Mouse (Mus musculus): Measurements from ENCODE around the gene Ppp4r3a. TPM values are rescaled to one million over a fixed set of nuclear protein-coding genes. Genes with fewer than 3 reads are reported as not detected.

Ppp4r3a gene
- polyA plus RNA-seq, 1 experiment from 2014 or later, result 31.1 TPM

- H3K9ac ChIP-seq (ENCODE audit: low read depth, low read length), result no peak overlapping the region
- WGBS, result 82% methylated on average over 9 of the region's 9 CpGs
- no peak overlapping the region for H3K4me2 ChIP-seq (ENCODE audit: low read length)
- no peak for TF ChIP-seq CTCF (IDR thresholded peaks at IDR 0.05; ENCODE audit: low read depth)
- peaks cover 19% of the 10 kb centered on the region for H3K4me1 ChIP-seq (replicated peaks; ENCODE audit: insufficient read depth, low read length)
- peaks cover 4% of the 10 kb centered on the region; the same call in 1 of the 2 replicates for H3K36me3 ChIP-seq (ENCODE audit: insufficient read depth, low read length)
- ATAC-seq (replicated peaks; ENCODE audit: low FRiP score, low read depth) (no peak), DNase-seq (ENCODE audit: low spot score) (no peak)
- H3K4me3 ChIP-seq (replicated peaks; ENCODE audit: low read depth, low read length), result no peak overlapping the region
- no peaks in the 10 kb centered on the region for H3K27me3 ChIP-seq (ENCODE audit: insufficient read depth, low read length)
- no peaks in the 10 kb centered on the region for H3K9me3 ChIP-seq (replicated peaks; ENCODE audit: low read length)
- no peak overlapping the region for H3K27ac ChIP-seq
Measured at GRCm38 (mm10) chr12:101021484-101022226, 61.8 kb downstream of the Ppp4r3a start.

GRCm38 (mm10) chr12:101020210-101021015 lies 63.1 kb downstream of the Ppp4r3a start:
- no peak for DNase-seq (ENCODE audit: low spot score)
- peak; percentile 24; the same call in 1 of the 2 replicates for TF ChIP-seq CTCF (IDR thresholded peaks at IDR 0.05; ENCODE audit: low read depth)
- Histone ChIP-seq H3K4me3 (replicated peaks; ENCODE audit: low read depth, low read length) (no peak overlapping the region), H3K27ac (no peak overlapping the region), H3K9me3 (replicated peaks; ENCODE audit: low read length) (no peaks in the 10 kb centered on the region), H3K9ac (ENCODE audit: low read depth, low read length) (no peak overlapping the region), H3K36me3 (ENCODE audit: insufficient read depth, low read length) (peaks cover 4% of the 10 kb centered on the region; the same call in 1 of the 2 replicates), H3K4me2 (ENCODE audit: low read length) (no peak overlapping the region), H3K27me3 (ENCODE audit: insufficient read depth, low read length) (no peaks in the 10 kb centered on the region), H3K4me1 (replicated peaks; ENCODE audit: insufficient read depth, low read length) (peaks cover 21% of the 10 kb centered on the region)
- ATAC-seq (replicated peaks; ENCODE audit: low FRiP score, low read depth), result no peak
- 84% methylated on average over 15 of the region's 15 CpGs for WGBS

GRCm38 (mm10) chr12:101019443-101019842 lies 64.1 kb downstream of the Ppp4r3a start:
- H3K27me3 ChIP-seq (ENCODE audit: insufficient read depth, low read length), result no peaks in the 10 kb centered on the region
- H3K9ac ChIP-seq (ENCODE audit: low read depth, low read length), result no peak overlapping the region
- WGBS, result 85% methylated on average over 7 of the region's 7 CpGs
- ATAC-seq (replicated peaks; ENCODE audit: low FRiP score, low read depth) (no peak), DNase-seq (ENCODE audit: low spot score) (no peak)
- peaks cover 28% of the 10 kb centered on the region for H3K4me1 ChIP-seq (replicated peaks; ENCODE audit: insufficient read depth, low read length)
- no peak overlapping the region for H3K4me3 ChIP-seq (replicated peaks; ENCODE audit: low read depth, low read length)
- no peaks in the 10 kb centered on the region for H3K9me3 ChIP-seq (replicated peaks; ENCODE audit: low read length)
- no peak overlapping the region for H3K27ac ChIP-seq
- H3K36me3 ChIP-seq (ENCODE audit: insufficient read depth, low read length), result peaks cover 4% of the 10 kb centered on the region; the same call in 1 of the 2 replicates
- no peak overlapping the region for H3K4me2 ChIP-seq (ENCODE audit: low read length)
- no peak for TF ChIP-seq CTCF (IDR thresholded peaks at IDR 0.05; ENCODE audit: low read depth)

- no peaks in the 10 kb centered on the region for H3K27me3 ChIP-seq (ENCODE audit: insufficient read depth, low read length)
- H3K4me2 ChIP-seq (ENCODE audit: low read length), result no peak overlapping the region
- peaks cover 32% of the 10 kb centered on the region for H3K4me1 ChIP-seq (replicated peaks; ENCODE audit: insufficient read depth, low read length)
- no peak overlapping the region for H3K4me3 ChIP-seq (replicated peaks; ENCODE audit: low read depth, low read length)
- no peak for DNase-seq (ENCODE audit: low spot score)
- H3K9me3 ChIP-seq (replicated peaks; ENCODE audit: low read length), result no peaks in the 10 kb centered on the region
- no peak overlapping the region for H3K9ac ChIP-seq (ENCODE audit: low read depth, low read length)
- TF ChIP-seq CTCF (IDR thresholded peaks at IDR 0.05; ENCODE audit: low read depth), result no peak
- 72% methylated on average over 5 of the region's 5 CpGs for WGBS
- peaks cover 4% of the 10 kb centered on the region; the same call in 1 of the 2 replicates for H3K36me3 ChIP-seq (ENCODE audit: insufficient read depth, low read length)
- ATAC-seq (replicated peaks; ENCODE audit: low FRiP score, low read depth), result no peak
- no peak overlapping the region for H3K27ac ChIP-seq
Measured at GRCm38 (mm10) chr12:101019031-101019430, 64.5 kb downstream of the Ppp4r3a start.

GRCm38 (mm10) chr12:101017971-101018371 lies 65.5 kb downstream of the Ppp4r3a start:
- Histone ChIP-seq H3K4me2 (ENCODE audit: low read length) (peak overlapping the region; percentile 32; the same call in 1 of the 2 replicates), H3K4me3 (replicated peaks; ENCODE audit: low read depth, low read length) (no peak overlapping the region), H3K9ac (ENCODE audit: low read depth, low read length) (no peak overlapping the region), H3K36me3 (ENCODE audit: insufficient read depth, low read length) (peaks cover 4% of the 10 kb centered on the region; the same call in 1 of the 2 replicates), H3K9me3 (replicated peaks; ENCODE audit: low read length) (no peaks in the 10 kb centered on the region), H3K4me1 (replicated peaks; ENCODE audit: insufficient read depth, low read length) (peaks cover 42% of the 10 kb centered on the region), H3K27ac (peak overlapping the region; percentile 47), H3K27me3 (ENCODE audit: insufficient read depth, low read length) (no peaks in the 10 kb centered on the region)
- peak; percentile 45 for DNase-seq (ENCODE audit: low spot score)
- peak; percentile 38 for TF ChIP-seq CTCF (IDR thresholded peaks at IDR 0.05; ENCODE audit: low read depth)
- no peak for ATAC-seq (replicated peaks; ENCODE audit: low FRiP score, low read depth)
- WGBS, result 14% methylated on average over 6 of the region's 6 CpGs

- Histone ChIP-seq H3K27me3 (ENCODE audit: insufficient read depth, low read length) (no peaks in the 10 kb centered on the region), H3K4me3 (replicated peaks; ENCODE audit: low read depth, low read length) (no peak overlapping the region), H3K9ac (ENCODE audit: low read depth, low read length) (no peak overlapping the region), H3K4me1 (replicated peaks; ENCODE audit: insufficient read depth, low read length) (peaks cover 55% of the 10 kb centered on the region), H3K9me3 (replicated peaks; ENCODE audit: low read length) (no peaks in the 10 kb centered on the region), H3K36me3 (ENCODE audit: insufficient read depth, low read length) (no peaks in the 10 kb centered on the region; the same call in 1 of the 2 replicates), H3K4me2 (ENCODE audit: low read length) (no peak overlapping the region), H3K27ac (peak overlapping the region; percentile 70)
- no peak for TF ChIP-seq CTCF (IDR thresholded peaks at IDR 0.05; ENCODE audit: low read depth)
- no peak for ATAC-seq (replicated peaks; ENCODE audit: low FRiP score, low read depth)
- WGBS, result 49% methylated on average over 5 of the region's 5 CpGs
- no peak for DNase-seq (ENCODE audit: low spot score)
Measured at GRCm38 (mm10) chr12:101016412-101016928, 67.0 kb downstream of the Ppp4r3a start.

Data from kidney, postnatal 0 days (tissue).